Mouse (Mus musculus): Measurements from ENCODE around the gene Gm19426. TPM values are rescaled to one million over a fixed set of nuclear protein-coding genes. Genes with fewer than 3 reads are reported as not detected.

The Gm19426 gene
- polyA plus RNA-seq, 1 experiment from 2014 or later: 3.1 TPM

GRCm38 (mm10) chr2:84727172-84727858 lies 16.1 kb downstream of the Gm19426 start, which contains the start of gene Clp1:
Gene Clp1, minus strand, starts transcription at chr2:84727350.
- DNase-seq (ENCODE audit: low read depth, low spot score): peak; percentile 59
- ATAC-seq: peak; percentile 93
- in situ Hi-C loops (cut with MboI; ENCODE audit: low pct_unique_long_range_greater_than_20kb): no loop called here
- ChIA-PET CTCF (no interaction called here), POLR2A (interaction anchor here (0.8 to 1.6 kb wide), 4 partner anchors 7 to 16 kb away, joined by 3 to 7 read pairs (median 4); partner anchors contain the start of genes Gm19426 and Ypel4)
- TF ChIP-seq CTCF (IDR thresholded peaks at IDR 0.05): no peak
- no peaks in the 10 kb centered on the region for H3K27me3 ChIP-seq

DNA sequence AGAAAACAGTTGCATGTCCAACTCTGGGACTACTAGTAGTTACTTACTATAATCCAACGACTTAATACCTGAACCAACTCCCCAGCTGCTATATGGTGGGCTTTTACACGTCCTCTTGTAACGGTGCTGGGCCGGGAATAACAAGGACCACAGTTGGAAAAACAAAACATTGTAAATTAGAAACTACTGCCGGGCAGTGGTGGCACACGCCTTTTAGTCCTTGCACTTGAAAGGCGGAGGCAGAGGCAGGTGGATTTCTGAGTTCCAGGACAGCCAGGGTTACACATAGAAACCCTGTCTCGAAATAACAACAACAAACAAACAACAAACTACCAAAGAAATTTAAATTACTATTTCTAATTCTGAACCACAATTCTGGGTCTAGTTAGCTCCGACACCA lies 16.7 kb downstream of the Gm19426 start:
- CTCF ChIA-PET: no interaction called here
- in situ Hi-C loops (cut with MboI; ENCODE audit: low pct_unique_long_range_greater_than_20kb): no loop called here
- ATAC-seq (no peak), DNase-seq (ENCODE audit: low read depth, low spot score) (no peak)
- no peaks in the 10 kb centered on the region for H3K27me3 ChIP-seq
- TF ChIP-seq CTCF (IDR thresholded peaks at IDR 0.05): no peak
- POLR2A ChIA-PET: interaction anchor here (0.8 to 1.6 kb wide), 4 partner anchors 7 to 17 kb away, joined by 3 to 7 read pairs (median 4); partner anchors contain the start of genes Gm19426 and Ypel4

DNA sequence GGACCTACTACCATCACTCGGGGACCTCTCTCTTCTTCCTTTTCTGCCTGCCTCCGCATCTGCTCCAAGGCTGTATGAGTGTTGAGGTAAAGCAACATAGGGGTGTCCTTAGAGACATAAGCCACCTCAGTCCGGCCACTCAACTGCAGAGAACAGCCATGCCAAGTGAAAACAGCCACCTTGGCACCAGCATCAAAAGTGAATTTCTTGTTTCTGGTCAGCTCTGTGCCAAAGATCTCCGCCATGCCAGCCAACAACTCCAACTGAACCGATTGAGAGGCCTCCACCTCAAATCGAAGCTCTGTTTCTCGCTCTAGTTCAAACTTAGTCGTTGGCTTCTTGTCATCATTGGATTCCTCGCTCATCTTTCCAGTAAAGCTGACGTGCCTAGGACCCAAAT lies 17.7 kb downstream of the Gm19426 start:
- no peak for ATAC-seq
- in situ Hi-C loops (cut with MboI; ENCODE audit: low pct_unique_long_range_greater_than_20kb): no loop called here
- CTCF ChIA-PET: no interaction called here
- H3K27me3 ChIP-seq: no peaks in the 10 kb centered on the region
- no peak for DNase-seq (ENCODE audit: low read depth, low spot score)
- POLR2A ChIA-PET: interaction anchor here (1.3 kb wide), 1 partner anchor 8 kb away, joined by 3 read pairs; the partner anchor contains the start of gene Ypel4
- TF ChIP-seq CTCF (IDR thresholded peaks at IDR 0.05): no peak

DNA sequence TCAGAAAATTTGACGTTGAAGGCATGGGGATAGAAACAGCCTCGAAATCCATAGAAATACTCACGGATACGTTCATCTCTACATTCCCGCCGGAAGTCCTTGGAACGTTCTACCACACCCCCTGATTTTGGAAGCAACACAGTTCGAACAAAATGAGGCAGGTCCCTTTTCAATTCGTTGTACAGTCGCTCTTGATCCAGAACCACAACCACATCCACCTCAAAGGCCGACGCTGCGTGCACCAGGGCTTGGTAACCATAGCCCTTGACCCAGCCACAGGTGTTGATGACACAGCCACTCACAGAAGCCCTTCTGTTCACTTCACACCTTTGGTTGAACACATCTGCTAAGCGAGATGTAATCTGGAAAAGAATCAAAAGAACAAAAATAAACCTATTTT lies 19.6 kb downstream of the Gm19426 start:
- ATAC-seq: no peak
- CTCF ChIA-PET: interaction anchor here (0.6 kb wide), 1 partner anchor 19 kb away, joined by 3 read pairs; no protein-coding TSS in a partner anchor
- no peaks in the 10 kb centered on the region for H3K27me3 ChIP-seq
- no peak for TF ChIP-seq CTCF (IDR thresholded peaks at IDR 0.05)
- POLR2A ChIA-PET: interaction anchor here (0.5 kb wide), 1 partner anchor 50 kb away, joined by 3 read pairs; no protein-coding TSS in a partner anchor
- DNase-seq (ENCODE audit: low read depth, low spot score): no peak
- in situ Hi-C loops (cut with MboI; ENCODE audit: low pct_unique_long_range_greater_than_20kb): no loop called here

DNA sequence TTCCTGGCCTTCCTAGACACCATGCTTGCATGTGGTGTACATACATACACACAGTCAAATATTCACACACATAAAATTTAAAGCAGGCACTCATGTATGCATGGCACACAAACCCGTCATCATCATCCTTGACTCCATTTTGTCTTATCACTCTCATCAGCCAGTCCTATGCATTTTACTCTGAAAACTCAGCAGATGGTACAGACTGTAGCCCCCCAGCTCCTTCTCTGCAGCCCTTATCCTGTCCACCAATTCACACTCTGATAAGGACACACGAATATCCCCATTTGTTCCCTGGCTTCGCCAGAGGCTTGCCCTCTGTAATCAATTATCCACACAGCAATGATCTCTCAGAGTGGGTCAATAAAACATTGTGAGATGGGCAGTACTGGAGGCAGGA lies 22.3 kb downstream of the Gm19426 start:
- H3K27me3 ChIP-seq: no peaks in the 10 kb centered on the region
- in situ Hi-C loops (cut with MboI; ENCODE audit: low pct_unique_long_range_greater_than_20kb): no loop called here
- DNase-seq (ENCODE audit: low read depth, low spot score): no peak
- ChIA-PET CTCF (no interaction called here), POLR2A (interaction anchor here (1.6 kb wide), 1 partner anchor 14 kb away, joined by 5 read pairs; no protein-coding TSS in a partner anchor)
- ATAC-seq: no peak
- TF ChIP-seq CTCF (IDR thresholded peaks at IDR 0.05): no peak

DNA sequence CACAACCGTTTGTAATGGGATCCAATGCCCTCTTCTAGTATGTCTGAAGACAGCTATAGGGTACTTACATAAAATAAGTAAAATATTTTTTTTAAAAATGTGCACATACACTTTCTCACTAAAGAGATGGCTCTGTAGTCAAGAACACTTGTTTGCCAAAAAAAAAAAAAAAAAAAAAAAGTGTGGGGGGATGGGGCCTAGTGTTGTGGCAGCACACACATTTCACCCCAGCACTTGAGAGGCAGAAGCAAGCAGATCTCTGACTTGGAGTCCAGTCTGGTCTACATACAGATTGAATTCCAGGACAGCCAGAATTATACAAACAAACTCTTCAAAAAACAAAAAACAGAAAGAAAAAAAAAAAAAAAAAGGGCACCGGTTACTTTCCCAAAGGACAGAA lies 22.7 kb downstream of the Gm19426 start:
- TF ChIP-seq CTCF (IDR thresholded peaks at IDR 0.05): no peak
- CTCF ChIA-PET: no interaction called here
- no peak for ATAC-seq
- no peak for DNase-seq (ENCODE audit: low read depth, low spot score)
- H3K27me3 ChIP-seq: no peaks in the 10 kb centered on the region
- POLR2A ChIA-PET: interaction anchor here (1.6 kb wide), 1 partner anchor 14 kb away, joined by 5 read pairs; no protein-coding TSS in a partner anchor
- in situ Hi-C loops (cut with MboI; ENCODE audit: low pct_unique_long_range_greater_than_20kb): no loop called here

DNA sequence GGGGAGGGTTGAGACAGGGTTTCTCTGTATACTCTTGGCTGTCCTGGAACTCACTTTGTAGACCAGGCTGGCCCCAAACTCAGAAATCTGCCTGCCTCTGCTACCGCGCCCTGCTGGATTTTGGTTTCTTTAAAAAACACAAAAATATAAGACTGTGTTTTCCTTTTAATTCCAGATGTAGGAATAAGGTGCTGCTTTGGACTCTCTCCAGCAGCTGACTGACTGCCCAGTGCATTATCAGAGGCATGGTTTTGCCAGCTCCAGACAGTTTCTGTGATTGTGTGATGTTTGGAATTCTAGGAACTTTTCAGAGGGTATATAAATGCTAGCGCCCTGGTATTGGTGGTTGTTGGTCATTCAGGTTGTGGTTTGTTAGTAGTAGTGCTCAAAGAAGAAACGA lies 26.1 kb downstream of the Gm19426 start:
- in situ Hi-C loops (cut with MboI; ENCODE audit: low pct_unique_long_range_greater_than_20kb): no loop called here
- no peak for TF ChIP-seq CTCF (IDR thresholded peaks at IDR 0.05)
- DNase-seq (ENCODE audit: low read depth, low spot score): no peak
- ChIA-PET CTCF (no interaction called here), POLR2A (interaction anchor here (0.6 to 1.6 kb wide), 2 partner anchors 9 to 1102 kb away, joined by 3 to 4 read pairs; no protein-coding TSS in a partner anchor)
- H3K27me3 ChIP-seq: no peaks in the 10 kb centered on the region
- no peak for ATAC-seq

GRCm38 (mm10) chr2:84716423-84717355 lies 26.8 kb downstream of the Gm19426 start:
- no peak for ATAC-seq
- H3K27me3 ChIP-seq: no peaks in the 10 kb centered on the region
- CTCF ChIA-PET: interaction anchor here (0.9 kb wide), 1 partner anchor 42 kb away, joined by 4 read pairs; no protein-coding TSS in a partner anchor
- DNase-seq (ENCODE audit: low read depth, low spot score): no peak
- POLR2A ChIA-PET: interaction anchor here (0.5 to 1.6 kb wide), 4 partner anchors 10 to 1101 kb away, joined by 3 to 4 read pairs (median 3); no protein-coding TSS in a partner anchor
- in situ Hi-C loops (cut with MboI; ENCODE audit: low pct_unique_long_range_greater_than_20kb): no loop called here
- no peak for TF ChIP-seq CTCF (IDR thresholded peaks at IDR 0.05)

DNA sequence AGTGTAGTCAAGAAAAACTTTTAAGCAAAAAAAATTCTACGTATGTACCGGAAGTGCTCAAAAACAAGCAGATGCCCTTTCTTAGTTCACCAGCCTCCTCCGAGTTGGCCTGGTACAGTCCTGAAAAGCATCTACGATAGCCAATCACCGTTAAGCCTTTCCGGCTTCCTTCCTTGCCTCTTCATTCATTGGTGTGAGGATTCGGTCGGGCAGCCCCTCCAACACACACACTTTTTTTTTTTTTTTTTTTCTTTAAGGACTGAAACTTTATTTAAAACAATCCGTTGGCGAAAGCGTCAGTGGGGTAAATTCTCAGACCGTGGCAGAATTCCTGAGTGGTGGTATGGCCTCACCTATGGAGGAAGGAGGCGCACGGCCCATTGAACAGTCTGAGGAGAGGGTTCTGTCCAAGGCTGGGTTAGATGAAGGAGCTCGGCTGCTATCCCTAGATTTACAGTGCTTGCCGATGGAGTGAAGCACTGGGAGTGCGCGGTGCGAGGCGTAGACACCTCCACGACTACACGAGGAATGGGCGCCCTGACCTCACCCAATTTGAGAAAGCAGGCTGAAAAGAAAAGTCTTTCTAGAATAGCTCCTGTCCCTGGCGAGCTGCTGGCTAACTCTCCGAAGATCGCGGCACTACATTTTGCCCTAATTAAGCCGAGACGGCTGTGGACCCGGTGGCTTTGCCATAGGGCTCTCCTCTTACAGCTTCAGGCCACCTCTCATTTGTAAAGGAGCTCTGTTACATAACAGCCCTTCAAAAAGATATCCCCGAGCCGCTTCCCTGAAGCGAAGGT lies 27.7 kb downstream of the Gm19426 start:
- DNase-seq (ENCODE audit: low read depth, low spot score): no peak
- peak; percentile 98 for ATAC-seq
- ChIA-PET POLR2A (interaction anchor here (0.5 to 1.6 kb wide), 2 partner anchors 11 to 38 kb away, joined by 3 to 4 read pairs; no protein-coding TSS in a partner anchor), CTCF (interaction anchor here (0.9 kb wide), 1 partner anchor 43 kb away, joined by 4 read pairs; no protein-coding TSS in a partner anchor)
- in situ Hi-C loops (cut with MboI; ENCODE audit: low pct_unique_long_range_greater_than_20kb): no loop called here
- H3K27me3 ChIP-seq: no peaks in the 10 kb centered on the region
- no peak for TF ChIP-seq CTCF (IDR thresholded peaks at IDR 0.05)

Measured in Patski (cell line).